Mouse (Mus musculus): ENCODE results near the gene Rab23.
"Not testable (repeated sequence)": the region's sequence is repeated elsewhere in the genome, so short reads cannot be mapped to it uniquely, and the experiment has no call there.

The Rab23 gene

DNA sequence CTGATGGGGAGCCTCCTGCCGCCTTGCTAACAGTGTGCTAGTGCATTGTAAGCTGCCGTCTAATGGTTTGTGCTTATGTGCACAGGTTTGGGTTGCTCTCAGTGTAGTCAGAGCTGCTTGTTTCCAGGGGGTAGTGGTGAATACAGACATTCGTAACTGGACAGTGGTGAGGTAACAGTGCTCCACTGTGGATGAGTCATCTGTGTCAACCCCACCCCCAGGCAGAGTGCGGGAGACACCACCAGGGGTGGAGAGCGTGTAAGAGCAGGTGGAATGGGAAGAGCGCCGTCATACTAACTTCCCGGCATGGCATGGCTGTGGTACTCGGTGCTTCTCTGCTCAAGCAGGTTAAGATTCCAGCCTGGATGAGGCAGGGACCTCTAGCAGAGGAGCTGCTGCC is 13.4 kb downstream of the Rab23 start:
- DNase-seq (ENCODE audit: low spot score), result no peak

DNA sequence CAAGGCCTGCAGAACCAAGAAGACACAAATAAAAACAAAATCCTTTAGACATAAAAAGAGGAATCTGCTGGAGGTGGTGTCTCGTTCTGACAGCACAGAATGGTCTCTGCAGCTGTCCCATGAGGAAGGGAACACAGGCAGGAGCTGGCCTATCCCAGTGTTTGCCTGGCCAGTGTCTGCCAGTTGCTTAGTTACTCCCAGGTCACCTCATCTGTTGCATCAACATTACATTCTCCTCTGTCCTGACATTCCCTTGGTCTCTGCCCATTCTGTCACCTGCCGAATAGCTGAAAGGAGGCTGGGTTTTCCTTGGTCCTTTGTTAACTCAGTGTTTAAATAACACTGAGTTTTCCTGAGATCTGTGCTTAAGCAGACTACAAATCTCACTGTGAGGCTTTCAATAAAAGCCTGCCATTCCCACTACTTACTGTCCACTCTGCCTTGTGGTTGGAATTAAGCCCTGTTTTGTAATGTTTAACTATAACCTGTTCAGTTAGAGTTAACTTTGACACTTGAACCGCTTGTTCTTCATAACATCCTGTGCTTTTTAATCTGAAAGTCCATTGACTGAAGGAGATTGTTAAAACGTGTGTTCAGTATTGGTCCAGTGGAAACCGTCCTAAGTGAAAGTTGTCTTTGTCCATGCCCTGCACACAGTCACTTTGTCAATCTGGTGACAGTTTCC is 14.5 kb downstream of the Rab23 start:
- DNase-seq (ENCODE audit: low spot score), result no peak

DNA sequence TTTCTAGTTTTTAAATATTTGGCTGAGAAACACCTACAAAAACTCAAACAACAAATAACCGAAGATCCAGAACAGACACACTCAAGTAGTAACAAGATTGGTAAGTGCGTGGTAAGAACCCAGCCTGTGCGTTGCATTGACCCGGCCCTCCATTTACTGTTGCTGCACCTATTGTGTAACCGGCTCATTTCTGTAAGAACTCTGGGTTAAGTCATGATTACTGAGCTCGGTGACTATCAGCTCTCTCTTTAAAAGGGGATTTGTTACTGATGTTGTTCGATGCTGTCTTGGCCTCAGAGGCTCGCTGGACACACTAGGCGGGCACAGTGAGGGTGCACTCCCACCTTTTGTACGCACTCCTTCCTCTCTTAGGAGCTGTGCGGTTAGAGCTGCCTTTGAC is 18.6 kb downstream of the Rab23 start:
- no peak for DNase-seq (ENCODE audit: low spot score)

DNA sequence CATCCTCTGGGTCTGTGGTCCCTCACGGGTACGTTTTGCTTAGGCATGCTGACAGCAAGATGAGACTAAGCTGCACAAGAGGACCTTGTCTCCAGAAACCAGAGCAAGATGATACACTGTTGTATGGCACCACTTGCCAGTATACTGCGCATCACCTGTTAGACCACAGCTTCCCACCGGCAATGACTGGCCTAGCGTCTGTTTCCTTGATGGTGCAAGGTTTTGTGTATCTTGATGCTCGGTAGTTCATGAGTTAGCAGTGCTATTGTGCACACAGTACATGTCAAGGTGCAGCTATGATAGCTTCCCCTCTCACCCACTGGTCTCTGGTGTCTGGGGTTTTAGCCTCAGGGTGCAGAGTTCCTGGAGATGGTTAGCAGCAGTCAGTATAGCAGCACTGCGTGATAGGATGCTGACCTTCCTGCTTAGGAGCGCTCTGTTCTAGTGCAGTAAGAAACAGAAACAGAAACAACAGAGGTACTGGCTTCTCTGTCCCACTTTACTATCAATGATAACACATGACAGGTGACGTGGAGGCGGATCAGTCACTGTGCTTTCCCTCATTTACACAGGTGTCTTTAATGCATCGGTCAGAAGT is 19.1 kb downstream of the Rab23 start:
- no peak for DNase-seq (ENCODE audit: low spot score)

DNA sequence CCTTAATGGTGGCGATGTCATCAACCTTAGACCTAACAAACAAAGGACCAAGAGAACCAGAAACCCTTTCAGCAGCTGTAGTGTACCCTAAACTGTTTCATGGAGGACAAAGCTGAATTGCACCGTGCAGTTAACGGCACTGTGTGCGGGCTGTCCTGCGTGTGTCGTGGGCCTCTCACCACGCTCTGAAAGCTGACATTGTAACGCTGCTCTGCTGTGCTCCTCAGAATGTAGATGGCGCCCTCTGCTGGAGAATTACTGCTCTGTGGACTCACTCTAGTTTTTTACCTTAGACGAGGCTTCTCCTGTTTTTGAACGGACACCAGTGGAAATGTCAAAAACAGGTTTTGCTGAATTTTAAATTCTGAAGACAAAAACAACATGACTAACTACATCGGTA is 19.6 kb downstream of the Rab23 start:
- peak; percentile 44 for DNase-seq (ENCODE audit: low spot score)

DNA sequence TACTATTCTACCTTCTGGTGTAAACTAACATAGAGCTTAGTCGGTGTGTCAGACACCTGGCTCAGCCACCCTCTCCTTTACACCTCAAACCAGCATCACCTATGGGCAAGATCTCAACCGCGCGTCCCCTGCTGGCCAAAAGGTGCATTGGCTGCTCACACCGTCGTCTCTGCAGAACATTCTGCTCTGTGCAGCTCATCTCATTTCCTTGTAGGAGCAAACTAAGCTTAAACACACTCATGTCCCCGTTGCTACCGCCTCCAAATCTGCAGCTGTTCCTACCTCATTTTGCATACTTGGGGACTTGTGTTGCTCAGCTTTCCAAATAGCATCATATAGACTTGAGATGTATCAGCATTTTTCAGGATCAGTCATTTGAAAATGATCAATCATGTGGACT is 23.2 kb downstream of the Rab23 start:
- DNase-seq (ENCODE audit: low spot score), result no peak

DNA sequence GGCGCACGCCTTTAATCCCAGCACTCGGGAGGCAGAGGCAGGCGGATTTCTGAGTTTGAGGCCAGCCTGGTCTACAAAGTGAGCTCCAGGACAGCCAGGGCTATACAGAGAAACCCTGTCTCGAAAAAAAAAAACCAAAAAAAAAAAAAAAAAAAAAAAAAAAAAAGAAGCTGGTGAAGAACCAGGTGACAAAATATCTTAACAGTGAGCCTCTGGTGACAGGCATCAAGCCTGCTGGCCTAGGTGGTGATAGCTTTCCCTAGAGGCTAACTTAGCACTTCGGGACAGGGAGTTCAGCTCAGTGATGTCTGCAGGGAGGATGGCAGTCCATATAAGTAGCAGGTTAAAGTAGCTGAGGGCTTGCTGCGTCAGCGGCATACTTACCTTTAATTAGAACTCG is 25.1 kb downstream of the Rab23 start:
- not testable (repeated sequence) for DNase-seq (ENCODE audit: low spot score)

DNA sequence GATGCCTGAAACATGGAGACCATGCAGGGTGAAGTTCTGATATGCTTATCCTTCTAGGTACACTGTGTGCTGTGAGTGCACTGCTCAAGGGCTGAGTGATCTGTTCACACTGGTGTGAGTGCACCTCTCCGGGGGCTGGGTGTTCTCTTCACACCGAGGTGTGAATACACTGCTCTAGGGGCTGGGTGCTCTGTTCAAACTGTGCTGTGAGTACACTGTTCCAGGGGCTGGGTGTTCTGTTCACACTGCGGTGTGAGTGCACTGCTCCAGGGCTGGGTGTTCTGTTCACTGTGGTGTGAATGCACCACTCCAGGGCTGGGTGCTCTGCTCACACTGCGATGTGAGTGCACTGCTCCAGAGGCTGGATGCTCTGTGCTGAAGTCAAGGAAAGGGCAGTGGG is 26.2 kb downstream of the Rab23 start:
- no peak for DNase-seq (ENCODE audit: low spot score)

DNA sequence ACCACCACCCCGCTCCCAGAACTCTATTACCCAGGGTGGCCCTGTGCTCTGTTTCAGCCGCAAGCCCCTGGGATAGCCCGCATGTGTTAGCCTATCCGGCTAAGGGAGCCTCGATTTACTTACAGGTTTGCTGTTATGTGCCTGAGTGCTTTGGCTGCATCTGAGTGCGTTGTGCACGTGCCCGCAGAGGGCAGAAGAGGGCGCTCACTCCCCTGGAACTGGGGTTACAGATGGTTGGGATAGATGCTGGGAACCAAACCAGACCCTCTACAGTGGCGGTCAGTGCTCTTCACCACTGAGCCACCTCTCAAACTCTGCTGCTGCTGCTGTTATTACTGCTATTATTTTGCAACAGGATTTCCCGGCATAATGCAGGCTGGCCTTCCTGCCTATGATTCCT is 29.4 kb downstream of the Rab23 start:
- no peak for DNase-seq (ENCODE audit: low spot score)

DNA sequence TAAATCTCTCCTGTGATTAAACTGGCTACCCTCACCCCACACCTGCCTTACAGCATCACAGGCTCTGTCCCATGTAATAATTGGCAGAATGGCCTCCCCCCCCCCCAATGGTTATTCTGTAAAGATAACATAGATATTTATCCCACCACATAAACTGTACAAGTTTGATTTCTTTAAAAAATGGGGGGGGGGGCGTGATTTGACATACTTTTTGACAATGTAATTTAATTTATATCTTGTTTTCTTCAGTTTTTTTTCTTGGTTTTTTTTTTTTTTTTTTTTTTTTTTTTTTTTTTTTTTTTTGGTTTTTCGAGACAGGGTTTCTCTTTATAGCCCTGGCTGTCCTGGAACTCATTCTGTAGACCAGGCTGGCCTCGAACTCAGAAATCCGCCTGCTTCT is 30.0 kb downstream of the Rab23 start:
- DNase-seq (ENCODE audit: low spot score), result not testable (repeated sequence)

DNA sequence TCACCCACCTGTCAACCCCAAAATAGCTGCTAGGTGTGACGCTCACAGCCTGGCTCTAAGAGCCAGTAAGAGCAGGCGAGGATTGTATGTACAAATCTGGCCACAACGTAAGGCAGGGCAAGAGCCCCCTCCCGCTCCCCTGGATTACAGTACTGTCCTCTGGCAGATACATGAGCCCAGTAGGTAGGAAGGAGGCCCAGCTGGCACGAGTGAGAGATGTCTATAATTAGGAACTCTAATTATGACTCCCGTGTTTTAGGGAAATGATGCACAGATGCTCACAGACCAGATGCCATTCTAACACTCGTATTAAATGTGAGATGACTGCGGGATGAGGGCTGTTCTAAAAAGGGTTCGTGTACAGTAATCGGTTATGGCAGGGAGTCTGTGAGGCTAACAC is 31.6 kb downstream of the Rab23 start:
- DNase-seq (ENCODE audit: low spot score), result no peak

DNA sequence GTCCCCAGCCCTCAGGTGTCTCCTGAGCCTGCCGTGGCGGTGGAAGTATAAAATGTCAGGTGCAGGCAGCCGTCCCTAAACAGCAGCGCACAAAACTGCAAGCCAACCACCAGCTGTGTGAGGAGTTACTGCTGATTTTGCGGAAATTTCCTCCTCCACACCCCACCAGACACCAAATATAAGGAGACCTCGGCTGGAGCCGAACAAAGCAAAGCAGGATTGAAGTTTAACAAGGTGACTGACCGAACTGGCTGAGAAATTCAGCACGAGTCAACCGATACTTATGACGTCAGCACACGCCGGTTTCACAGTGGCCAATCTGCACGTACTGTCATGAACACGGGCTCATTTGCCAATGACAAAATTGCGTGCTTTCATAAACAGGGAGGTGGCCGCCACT is 34.4 kb downstream of the Rab23 start:
- DNase-seq (ENCODE audit: low spot score), result no peak

DNA sequence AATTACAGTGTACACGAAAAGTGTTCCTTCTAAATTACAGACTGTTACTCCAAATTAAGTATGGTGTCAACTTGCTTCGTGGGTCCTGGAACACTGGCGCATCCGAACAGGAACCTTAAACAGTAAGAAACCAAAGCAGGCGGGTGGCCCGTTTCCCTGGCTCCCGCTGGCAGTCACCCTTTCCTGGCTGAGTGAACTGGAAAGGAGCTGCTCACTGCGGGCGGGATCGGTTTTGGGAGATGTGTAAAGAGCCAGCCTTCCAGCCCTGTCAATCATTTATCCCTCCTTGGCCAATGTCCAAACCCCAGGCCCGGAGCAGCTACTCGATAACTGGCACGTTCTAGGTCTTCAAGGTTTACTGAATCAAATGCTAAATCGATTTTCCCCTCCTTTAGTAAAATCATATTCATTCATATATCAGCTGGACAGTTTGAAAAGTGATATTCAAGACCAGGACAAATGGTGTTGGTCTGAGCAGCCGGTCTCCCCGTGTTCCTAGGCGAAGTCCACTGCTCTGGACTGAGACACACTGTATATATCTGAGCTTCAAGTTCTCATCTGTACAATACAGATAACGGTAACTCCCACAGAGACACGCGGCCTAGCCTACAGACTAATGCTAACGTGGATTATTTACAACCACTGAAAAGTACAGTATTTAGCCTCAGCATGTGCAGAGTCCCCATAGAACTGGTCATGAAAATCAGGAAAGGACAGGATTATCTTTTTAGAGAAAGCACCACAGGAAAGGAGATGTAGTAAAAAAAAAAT is 35.5 kb downstream of the Rab23 start:
- no peak for DNase-seq (ENCODE audit: low spot score)

DNA sequence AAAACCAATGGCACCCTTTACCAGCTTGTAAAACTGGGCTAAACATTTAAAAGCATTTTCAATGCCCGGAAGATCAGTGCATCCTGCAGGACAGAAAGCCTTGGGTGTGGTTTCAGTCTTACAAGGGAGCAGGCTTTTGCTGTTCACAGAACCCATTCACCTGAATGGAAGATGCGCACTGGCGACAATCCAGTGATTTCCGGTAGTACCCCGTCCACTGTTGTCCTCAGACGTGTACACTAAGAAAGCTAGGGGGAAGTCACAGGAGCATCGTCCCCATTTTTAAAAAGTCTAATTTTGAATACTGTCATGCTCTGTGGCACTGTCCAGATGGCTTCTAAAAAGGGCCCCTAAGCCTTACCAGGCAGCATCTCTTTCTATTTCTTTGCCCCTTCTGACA is 36.1 kb downstream of the Rab23 start:
- DNase-seq (ENCODE audit: low spot score), result no peak

DNA sequence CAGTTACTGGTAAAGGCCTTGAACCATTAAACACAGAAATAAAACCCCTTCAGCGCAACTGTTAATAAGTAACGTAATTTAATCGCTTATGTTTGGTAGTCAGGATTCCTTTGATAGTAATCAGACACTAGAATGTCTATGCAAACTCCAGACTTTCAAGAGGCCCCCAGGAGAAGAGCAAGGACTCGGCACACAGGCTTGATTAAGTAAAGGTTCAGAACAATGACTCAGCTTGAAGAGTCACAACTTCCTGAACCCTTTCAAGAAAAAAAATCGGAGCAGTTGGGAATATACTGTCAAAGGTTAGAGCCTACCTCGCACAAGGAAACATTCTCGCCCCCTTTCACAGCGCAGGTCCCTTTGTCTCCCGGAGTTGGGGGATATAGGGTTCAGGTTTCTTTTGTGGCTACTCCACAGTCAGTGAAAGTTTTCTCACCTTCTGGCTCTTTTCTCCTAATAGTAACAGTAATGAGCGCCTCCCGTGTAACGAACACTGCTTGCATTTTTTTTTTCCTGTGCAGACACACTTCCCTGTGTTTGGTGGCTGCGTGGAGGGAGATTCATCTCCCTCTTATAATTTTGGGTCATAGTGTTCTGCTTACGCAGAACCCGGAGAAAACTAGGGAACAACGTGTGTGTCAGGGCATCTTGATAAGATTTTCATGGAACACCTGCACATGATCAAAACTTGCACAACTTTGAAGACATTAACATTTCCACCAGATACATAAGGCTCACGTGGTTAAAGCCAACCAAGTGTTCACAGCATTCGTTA is 36.8 kb downstream of the Rab23 start:
- DNase-seq (ENCODE audit: low spot score), result no peak

DNA sequence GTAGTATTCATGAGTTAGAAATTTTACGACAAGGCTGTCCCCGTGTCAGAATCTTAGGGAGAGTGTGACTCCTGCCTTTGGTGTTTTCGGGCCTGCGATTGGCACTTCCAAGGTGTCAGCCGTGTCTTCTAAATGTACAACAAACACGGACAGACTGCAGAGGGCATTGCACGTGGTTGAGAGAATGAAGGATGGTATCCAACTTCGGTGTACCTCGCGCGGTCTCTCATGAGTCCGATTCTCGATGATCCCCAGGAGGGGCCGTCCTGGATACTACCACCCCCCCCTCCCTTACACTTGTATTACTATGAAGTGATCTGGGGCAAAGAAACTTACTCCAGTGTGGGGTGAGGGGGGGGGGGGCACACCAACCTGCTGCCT is 37.3 kb downstream of the Rab23 start:
- DNase-seq (ENCODE audit: low spot score), result no peak

DNA sequence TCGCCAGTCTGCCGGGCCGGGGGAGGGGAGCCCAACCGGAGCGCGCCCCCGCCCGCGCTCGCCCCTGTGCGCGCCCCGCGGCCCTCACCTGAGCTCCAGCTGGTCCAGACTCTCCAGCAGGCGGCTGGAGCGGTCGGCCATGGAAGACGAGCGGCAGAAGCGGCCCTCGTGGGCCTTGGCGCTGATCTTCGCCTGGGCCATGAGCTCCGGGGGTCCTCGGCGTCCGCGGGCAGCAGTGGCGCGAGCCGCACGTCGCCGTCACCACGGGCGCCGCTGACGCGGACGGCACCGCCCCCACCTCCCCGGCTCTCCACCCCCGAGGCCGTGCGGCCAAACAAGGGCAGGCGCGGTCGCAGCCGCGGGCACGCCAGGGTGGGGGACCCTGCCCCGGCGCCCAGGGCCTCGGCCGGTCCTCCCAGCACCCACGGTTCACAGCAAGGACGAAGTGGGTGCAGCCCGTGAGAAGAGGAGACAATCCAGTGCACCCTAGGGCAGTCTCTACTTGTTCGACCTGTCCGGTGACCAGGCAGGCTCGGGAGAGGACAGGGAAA is 37.9 kb downstream of the Rab23 start, which contains the start of gene Bag2:
Gene Bag2, minus strand, starts transcription at position 305 of the 551 bp plus-strand sequence.
- DNase-seq (ENCODE audit: low spot score), result peak; percentile 22

DNA sequence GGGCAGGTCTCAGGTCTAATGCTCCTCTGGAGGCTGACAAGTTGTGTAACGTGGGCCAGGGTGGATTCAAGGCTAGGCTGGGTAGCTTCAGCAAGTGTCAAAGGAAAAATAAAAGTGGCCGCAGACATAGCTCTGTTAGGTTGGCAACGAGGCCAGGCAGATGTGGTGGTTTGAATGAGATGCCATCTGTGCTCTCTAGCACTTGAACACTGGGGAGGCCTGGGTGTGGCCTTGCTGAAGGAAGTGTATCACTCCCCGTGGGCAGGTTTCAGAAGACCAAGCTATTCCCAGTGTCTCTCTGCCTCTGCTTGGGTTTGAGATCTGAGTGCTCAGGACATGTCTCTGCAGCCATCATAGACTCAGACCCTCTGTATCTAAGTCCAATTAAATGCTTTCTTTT is 38.8 kb downstream of the Rab23 start:
- no peak for DNase-seq (ENCODE audit: low spot score)

DNA sequence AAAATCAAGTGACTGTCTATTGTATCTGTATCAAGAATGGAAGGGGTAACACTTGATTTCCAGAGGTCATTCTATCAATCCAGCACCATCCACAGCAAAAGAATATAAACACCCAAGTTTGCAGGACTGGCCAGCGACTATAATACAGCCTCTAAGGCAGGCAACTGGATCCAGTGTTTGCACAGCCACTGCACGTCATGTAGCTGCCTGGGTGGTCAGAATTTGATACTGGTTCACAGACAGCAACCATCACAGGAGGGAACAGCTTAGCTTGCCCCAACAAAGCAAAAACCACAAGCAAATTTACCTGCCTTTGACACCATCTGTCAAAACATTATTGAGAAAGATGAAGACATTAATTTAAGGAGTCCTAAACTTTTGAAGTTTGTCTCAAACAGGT is 44.1 kb downstream of the Rab23 start:
- DNase-seq (ENCODE audit: low spot score), result no peak

DNA sequence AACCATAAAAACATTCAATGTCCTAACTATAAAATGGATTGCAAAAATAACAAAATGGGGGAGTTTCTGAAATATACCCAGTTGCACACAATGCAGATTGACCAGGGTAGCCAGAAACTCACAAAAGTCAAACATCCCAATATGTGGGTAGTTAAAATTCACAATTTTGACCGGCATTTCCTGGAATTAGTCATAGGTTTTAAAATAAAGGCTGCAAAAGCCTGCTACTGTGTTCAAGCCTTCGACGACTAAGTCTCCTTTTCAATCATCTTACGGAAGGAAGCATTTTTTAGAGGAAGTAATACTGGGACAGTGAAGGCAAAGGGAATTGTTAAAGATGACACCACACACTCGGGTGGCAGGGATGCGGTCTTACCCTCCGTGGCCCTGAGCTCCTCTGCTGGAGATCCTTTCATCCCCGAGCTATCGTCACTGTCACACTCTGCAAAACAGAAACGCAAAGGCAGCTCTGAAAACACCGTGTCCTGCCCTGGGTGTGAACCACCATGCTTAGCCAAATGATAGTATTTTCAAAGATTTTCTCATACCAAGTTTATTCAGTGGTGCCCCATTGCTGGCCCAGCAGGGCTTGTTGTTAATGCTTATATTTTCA is 45.9 kb downstream of the Rab23 start:
- no peak for DNase-seq (ENCODE audit: low spot score)

DNA sequence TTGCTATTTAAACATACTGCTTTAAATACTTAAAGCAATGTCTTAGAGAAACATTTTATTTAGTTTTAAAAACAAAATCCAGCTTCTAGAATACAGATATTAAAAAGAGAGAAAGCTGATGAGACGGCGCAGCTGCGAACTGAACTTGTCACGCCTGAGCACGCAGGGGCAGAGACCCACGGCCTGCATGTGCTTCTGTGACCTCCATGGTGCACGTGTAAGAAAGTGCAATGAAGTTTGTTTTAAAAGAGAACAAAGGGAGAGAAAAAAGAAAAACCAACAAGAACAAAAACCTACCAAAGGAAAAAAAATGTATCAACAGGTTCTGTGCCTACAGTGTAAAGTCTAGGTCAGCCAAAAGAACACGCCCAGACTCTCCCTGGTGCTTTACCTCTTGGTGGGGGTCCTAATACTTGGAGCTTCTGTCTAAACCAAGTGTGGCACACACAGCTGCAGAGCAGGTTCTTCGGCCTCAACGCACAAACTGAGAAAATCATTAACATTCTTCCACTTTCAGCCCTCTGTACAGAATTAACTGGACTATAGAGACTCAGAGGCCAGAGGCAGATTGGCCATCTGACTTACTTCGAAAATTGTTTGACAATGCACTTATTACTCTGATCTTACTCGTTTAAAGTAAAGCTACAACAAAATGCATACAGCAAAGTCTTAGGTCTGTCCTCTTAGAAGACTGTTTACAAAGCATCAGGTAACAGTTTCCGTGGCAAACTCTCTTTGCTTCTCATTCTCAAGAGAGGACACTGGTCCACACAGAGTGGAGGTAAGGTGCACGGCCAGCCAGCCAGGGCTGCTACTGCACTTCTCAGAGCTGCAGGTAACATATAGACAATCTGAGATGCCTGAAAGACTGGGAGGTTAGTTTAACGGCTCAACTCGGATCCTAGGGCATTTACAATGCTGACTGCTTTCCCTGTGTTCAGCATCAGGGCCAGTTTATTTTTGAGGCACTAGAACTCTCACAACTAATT is 47.1 kb downstream of the Rab23 start:
- no peak for DNase-seq (ENCODE audit: low spot score)
